Mouse (Mus musculus): ENCODE measurements around the gene Gmps. TPM values are rescaled to one million over a fixed set of nuclear protein-coding genes. Genes with fewer than 3 reads are reported as not detected.

The Gmps gene
- polyA plus RNA-seq, 1 experiment from 2014 or later: 38.2 TPM

GRCm38 (mm10) chr3:63986656-63987055 lies 10.8 kb downstream of the Gmps start:
- Histone ChIP-seq H3K36me3 (peaks cover 43% of the 10 kb centered on the region), H3K9me3 (replicated peaks) (no peaks in the 10 kb centered on the region), H3K27me3 (replicated peaks) (no peaks in the 10 kb centered on the region), H3K9ac (replicated peaks) (no peak overlapping the region), H3K4me1 (no peaks in the 10 kb centered on the region), H3K4me2 (no peak overlapping the region), H3K27ac (replicated peaks) (no peak overlapping the region), H3K4me3 (replicated peaks) (no peak overlapping the region)
- 91% methylated on average over 1 of the region's 1 CpGs for WGBS
- no peak for ATAC-seq (ENCODE audit: low FRiP score)

- 91% methylated on average over 3 of the region's 3 CpGs for WGBS
- Histone ChIP-seq H3K27ac (replicated peaks) (no peak overlapping the region), H3K27me3 (replicated peaks) (no peaks in the 10 kb centered on the region), H3K9ac (replicated peaks) (no peak overlapping the region), H3K4me1 (no peaks in the 10 kb centered on the region), H3K36me3 (peaks cover 53% of the 10 kb centered on the region), H3K4me3 (replicated peaks) (no peak overlapping the region), H3K9me3 (replicated peaks) (no peaks in the 10 kb centered on the region), H3K4me2 (no peak overlapping the region)
- ATAC-seq (ENCODE audit: low FRiP score): no peak
These were observed 13.0 kb downstream of the Gmps start for GRCm38 (mm10) chr3:63988722-63989440.

GRCm38 (mm10) chr3:64021436-64021835 lies 45.5 kb downstream of the Gmps start:
- Histone ChIP-seq H3K27me3 (replicated peaks) (no peaks in the 10 kb centered on the region), H3K4me3 (replicated peaks) (no peak overlapping the region), H3K9me3 (replicated peaks) (no peaks in the 10 kb centered on the region), H3K36me3 (no peaks in the 10 kb centered on the region), H3K4me2 (no peak overlapping the region), H3K4me1 (no peaks in the 10 kb centered on the region), H3K27ac (replicated peaks) (no peak overlapping the region), H3K9ac (replicated peaks) (no peak overlapping the region)
- WGBS: 85% methylated on average over 3 of the region's 3 CpGs
- no peak for ATAC-seq (ENCODE audit: low FRiP score)

- H3K9ac ChIP-seq (replicated peaks): no peak overlapping the region
- no peaks in the 10 kb centered on the region for H3K27me3 ChIP-seq (replicated peaks)
- ATAC-seq (ENCODE audit: low FRiP score): no peak
- 88% methylated on average over 2 of the region's 2 CpGs for WGBS
- H3K4me1 ChIP-seq: no peaks in the 10 kb centered on the region
- H3K36me3 ChIP-seq: no peaks in the 10 kb centered on the region
- no peaks in the 10 kb centered on the region for H3K9me3 ChIP-seq (replicated peaks)
- H3K4me2 ChIP-seq: no peak overlapping the region
- H3K4me3 ChIP-seq (replicated peaks): no peak overlapping the region
- no peak overlapping the region for H3K27ac ChIP-seq (replicated peaks)
These were observed 46.0 kb downstream of the Gmps start for GRCm38 (mm10) chr3:64021867-64022266.

GRCm38 (mm10) chr3:64029846-64030245 lies 53.9 kb downstream of the Gmps start:
- H3K4me2 ChIP-seq: no peak overlapping the region
- H3K36me3 ChIP-seq: no peaks in the 10 kb centered on the region
- H3K9ac ChIP-seq (replicated peaks): no peak overlapping the region
- no peaks in the 10 kb centered on the region for H3K27me3 ChIP-seq (replicated peaks)
- H3K4me3 ChIP-seq (replicated peaks): no peak overlapping the region
- H3K9me3 ChIP-seq (replicated peaks): no peaks in the 10 kb centered on the region
- ATAC-seq (ENCODE audit: low FRiP score): no peak
- WGBS: 97% methylated on average over 4 of the region's 4 CpGs
- no peaks in the 10 kb centered on the region for H3K4me1 ChIP-seq
- H3K27ac ChIP-seq (replicated peaks): no peak overlapping the region

GRCm38 (mm10) chr3:64038136-64038841 lies 62.4 kb downstream of the Gmps start:
- no peak overlapping the region for H3K4me2 ChIP-seq
- no peaks in the 10 kb centered on the region for H3K9me3 ChIP-seq (replicated peaks)
- ATAC-seq (ENCODE audit: low FRiP score): no peak
- no peaks in the 10 kb centered on the region for H3K36me3 ChIP-seq
- H3K27ac ChIP-seq (replicated peaks): no peak overlapping the region
- no peak overlapping the region for H3K9ac ChIP-seq (replicated peaks)
- 0 out of 2 replicates have a peak, but pooled peaks cover 5% of the 10 kb centered on the region for H3K4me1 ChIP-seq
- H3K4me3 ChIP-seq (replicated peaks): no peak overlapping the region
- no peaks in the 10 kb centered on the region for H3K27me3 ChIP-seq (replicated peaks)
- 75% methylated on average over 7 of the region's 7 CpGs for WGBS

GRCm38 (mm10) chr3:64039818-64040784 lies 64.2 kb downstream of the Gmps start:
- Histone ChIP-seq H3K36me3 (no peaks in the 10 kb centered on the region), H3K9me3 (replicated peaks) (no peaks in the 10 kb centered on the region), H3K4me1 (0 out of 2 replicates have a peak, but pooled peaks cover 5% of the 10 kb centered on the region), H3K4me3 (replicated peaks) (peak overlapping the region; percentile 39), H3K9ac (replicated peaks) (peak overlapping the region; percentile 42), H3K27me3 (replicated peaks) (no peaks in the 10 kb centered on the region), H3K27ac (replicated peaks) (no peak overlapping the region), H3K4me2 (peak overlapping the region; percentile 77)
- peak; percentile 91 for ATAC-seq (ENCODE audit: low FRiP score)
- 15% methylated on average over 25 of the region's 25 CpGs for WGBS

Other genes starting within 250 kb of the Gmps start
- gene Plch1, start 76.6 kb upstream of the Gmps start, polyA plus RNA-seq (2015; fragmentation: Nextera tagmentation; extraction: Ambion mirVana): 5.8 and 6.8 TPM in 2 replicates
- gene E130311K13Rik, start 46.6 kb upstream of the Gmps start, polyA plus RNA-seq (2015; fragmentation: Nextera tagmentation; extraction: Ambion mirVana): 7.7 and 8.0 TPM in 2 replicates
- gene Slc33a1, start 11.3 kb upstream of the Gmps start, polyA plus RNA-seq (2015; fragmentation: Nextera tagmentation; extraction: Ambion mirVana): 18.9 and 19.8 TPM in 2 replicates
- gene Vmn2r1, start 105.4 kb downstream of the Gmps start, polyA plus RNA-seq (2015; fragmentation: Nextera tagmentation; extraction: Ambion mirVana): 0.08 and 0.12 TPM in 2 replicates
- 0.09 TPM in 1 of 2 replicates, not detected in the other for gene Vmn2r2, start 165.8 kb downstream of the Gmps start, polyA plus RNA-seq (2015; fragmentation: Nextera tagmentation; extraction: Ambion mirVana)